Mouse (Mus musculus): Measurements from ENCODE around the gene Dhrs2.

The Dhrs2 gene

GRCm38 (mm10) chr14:55253580-55253979 is 31.8 kb downstream of the Dhrs2 start:
- DNase-seq: no peak

DNA sequence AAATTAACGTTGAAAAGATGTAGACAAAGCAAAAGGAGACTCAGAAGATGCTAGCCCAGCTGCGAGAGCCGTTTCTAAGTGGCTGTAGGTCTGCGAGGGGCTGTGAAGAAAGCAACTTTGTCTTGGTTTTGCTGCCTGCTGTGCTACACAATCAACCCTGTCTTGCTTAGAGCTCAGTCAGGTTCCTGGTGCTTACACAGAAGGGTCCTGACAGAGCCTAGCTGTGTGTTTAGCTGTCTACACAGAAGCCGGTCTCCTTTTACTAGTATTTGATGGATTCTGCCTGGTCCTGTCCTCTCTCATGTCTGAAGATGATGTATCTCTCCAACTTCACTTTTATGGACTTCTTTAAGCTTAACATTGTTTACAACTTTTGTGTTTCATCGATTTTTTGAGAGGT is 33.6 kb downstream of the Dhrs2 start:
- no peak for DNase-seq

- peak in 1 of 2 experiments; percentile 30 for DNase-seq
Measured at GRCm38 (mm10) chr14:55271158-55271557, 49.4 kb downstream of the Dhrs2 start.

- DNase-seq: no peak
Measured at GRCm38 (mm10) chr14:55273023-55273422, 51.2 kb downstream of the Dhrs2 start.

DNA sequence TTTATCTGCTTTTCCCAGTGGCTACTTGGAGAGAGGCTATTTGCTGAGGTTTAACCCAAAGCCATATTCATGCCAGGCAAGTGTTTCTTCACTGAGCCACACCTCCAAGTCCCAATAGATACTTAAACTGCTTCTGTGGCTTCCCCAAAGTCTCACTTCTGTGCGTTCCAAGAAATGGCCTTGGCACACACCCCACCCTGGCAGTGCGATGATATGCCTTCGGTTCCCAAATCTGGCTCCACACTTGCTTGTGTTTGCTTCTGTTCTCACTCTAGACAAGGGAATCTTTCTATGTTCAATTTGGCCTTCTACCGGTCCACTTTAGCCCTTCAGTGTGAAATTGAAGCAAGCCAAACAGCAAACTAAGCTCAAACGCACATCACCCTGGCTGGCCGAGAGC is 53.0 kb downstream of the Dhrs2 start:
- no peak for DNase-seq

- DNase-seq: no peak
Measured at GRCm38 (mm10) chr14:55279322-55280069, 57.7 kb downstream of the Dhrs2 start.
